Mouse (Mus musculus) ES-Bruce4 (cell line): ENCODE data around the gene Dmwd. TPM values are rescaled to one million over a fixed set of nuclear protein-coding genes. Genes with fewer than 3 reads are reported as not detected.
A peak's percentile ranks its signal among the peaks of the same experiment; 100 is the strongest.
"Not testable (repeated sequence)": the region's sequence is repeated elsewhere in the genome, so short reads cannot be mapped to it uniquely, and the experiment has no call there.

ENCODE experiments used
- H3K27ac ChIP-seq: 2 replicates; pipeline ENCODE4 v1.5.1; 2012; ENCODE audit warnings: low read length, inconsistent platforms; ENCODE audit not compliant: insufficient read depth
- H3K27me3 ChIP-seq: 2 replicates; pipeline ENCODE4 v1.6.1; 2012; ENCODE audit warnings: mild to moderate bottlenecking, low read length, inconsistent platforms; ENCODE audit not compliant: control insufficient read depth, poor library complexity, insufficient read depth, severe bottlenecking
- H3K36me3 ChIP-seq: 2 replicates; pipeline ENCODE4 v1.6.1; 2012; ENCODE audit warnings: inconsistent platforms, mild to moderate bottlenecking, low read length, moderate library complexity; ENCODE audit not compliant: control insufficient read depth, poor library complexity, insufficient read depth, severe bottlenecking
- H3K4me1 ChIP-seq: one replicate; pipeline ENCODE4 v1.8.1; 2011; ENCODE audit warnings: low read length; ENCODE audit not compliant: control insufficient read depth, insufficient read depth
- H3K4me3 ChIP-seq: 2 replicates; pipeline ENCODE4 v1.5.1; 2011; ENCODE audit warnings: low read depth, mild to moderate bottlenecking, low read length
- H3K9ac ChIP-seq: 2 replicates; pipeline ENCODE4 v1.6.1; 2012; ENCODE audit warnings: low read depth, mild to moderate bottlenecking, inconsistent platforms; ENCODE audit not compliant: poor library complexity, severe bottlenecking
- H3K9me3 ChIP-seq: replicated peaks from 2 replicates; pipeline ENCODE4 v1.6.1; 2012; ENCODE audit warnings: mild to moderate bottlenecking, low read length, inconsistent platforms; ENCODE audit not compliant: control insufficient read depth, poor library complexity, insufficient read depth, severe bottlenecking
- CTCF ChIP-seq: IDR thresholded peaks from one replicate; pipeline ENCODE4 v1.8.1; 2011; ENCODE audit warnings: low read depth, low read length
- EP300 ChIP-seq: IDR thresholded peaks from 2 replicates; pipeline ENCODE4 v1.6.1; 2011; ENCODE audit warnings: low read depth, low read length; ENCODE audit not compliant: insufficient read depth
- POLR2A ChIP-seq: IDR thresholded peaks from one replicate; pipeline ENCODE4 v1.8.1; 2011; ENCODE audit warnings: low read length; ENCODE audit not compliant: insufficient read depth
- polyA plus RNA-seq: library from polyadenylated mRNA; stranded (reverse); fragments of >200 nt; gene quantifications from 2 replicates; pipeline ENCODE4 v1.2.4, GENCODE M21; 2011; ENCODE audit warnings: low read depth; ENCODE audit not compliant: missing spikeins, insufficient read depth, insufficient read length

Dmwd gene
- polyA plus RNA-seq, 1 experiment: 45.1 TPM

DNA sequence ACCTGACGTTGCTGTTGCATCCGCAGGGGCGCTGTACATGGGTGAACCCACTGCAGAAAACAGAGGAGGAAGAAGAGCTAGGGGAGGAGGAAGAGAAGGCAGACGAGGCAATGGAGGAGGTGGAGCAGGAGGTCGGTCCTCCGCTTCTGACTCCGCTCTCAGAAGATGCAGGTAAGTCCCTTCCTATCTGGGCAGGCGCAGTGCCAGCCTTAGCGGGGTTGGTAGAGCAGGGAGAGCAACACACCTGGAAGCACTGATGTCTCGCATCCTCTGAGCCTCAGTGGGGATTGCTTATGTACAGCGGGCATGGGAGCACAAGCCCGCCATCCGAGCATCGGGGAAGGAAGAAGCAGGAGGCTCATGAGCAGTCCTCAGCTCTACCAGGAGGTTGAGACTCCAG is 9.0 kb upstream of the Dmwd start:
- H3K9me3 ChIP-seq: no peaks in the 10 kb centered on the region
- no peaks in the 10 kb centered on the region for H3K27me3 ChIP-seq
- H3K9ac ChIP-seq: no peak overlapping the region
- TF ChIP-seq EP300: no peak
- TF ChIP-seq POLR2A: no peak
- no peak overlapping the region for H3K27ac ChIP-seq
- H3K4me3 ChIP-seq: no peak overlapping the region
- H3K4me1 ChIP-seq: no peaks in the 10 kb centered on the region
- H3K36me3 ChIP-seq: no peaks in the 10 kb centered on the region

DNA sequence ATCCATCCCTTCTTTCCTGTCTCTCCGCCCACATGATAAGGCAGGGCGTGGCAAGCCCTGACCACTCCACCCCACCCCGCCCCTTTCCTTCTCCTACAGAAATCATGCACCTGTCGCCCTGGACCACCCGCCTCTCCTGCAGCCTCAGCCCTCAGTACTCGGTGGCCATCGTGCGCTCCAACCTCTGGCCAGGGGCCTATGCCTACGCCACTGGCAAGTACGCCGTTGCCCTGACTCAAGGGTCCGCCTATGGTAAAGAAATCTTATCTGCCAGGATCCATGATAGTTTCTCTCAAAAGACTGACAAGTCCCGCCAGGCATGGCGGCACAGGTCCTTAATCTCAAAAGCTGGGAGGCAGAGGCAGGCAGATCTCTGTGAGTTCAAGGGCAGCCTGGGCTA is 8.1 kb upstream of the Dmwd start:
- H3K9ac ChIP-seq: no peak overlapping the region
- H3K27me3 ChIP-seq: no peaks in the 10 kb centered on the region
- no peak for TF ChIP-seq POLR2A
- no peak for TF ChIP-seq EP300
- no peak for TF ChIP-seq CTCF
- H3K9me3 ChIP-seq: no peaks in the 10 kb centered on the region
- H3K27ac ChIP-seq: no peak overlapping the region
- H3K4me1 ChIP-seq: no peaks in the 10 kb centered on the region
- peak overlapping the region; percentile 34 for H3K4me3 ChIP-seq
- no peaks in the 10 kb centered on the region for H3K36me3 ChIP-seq

DNA sequence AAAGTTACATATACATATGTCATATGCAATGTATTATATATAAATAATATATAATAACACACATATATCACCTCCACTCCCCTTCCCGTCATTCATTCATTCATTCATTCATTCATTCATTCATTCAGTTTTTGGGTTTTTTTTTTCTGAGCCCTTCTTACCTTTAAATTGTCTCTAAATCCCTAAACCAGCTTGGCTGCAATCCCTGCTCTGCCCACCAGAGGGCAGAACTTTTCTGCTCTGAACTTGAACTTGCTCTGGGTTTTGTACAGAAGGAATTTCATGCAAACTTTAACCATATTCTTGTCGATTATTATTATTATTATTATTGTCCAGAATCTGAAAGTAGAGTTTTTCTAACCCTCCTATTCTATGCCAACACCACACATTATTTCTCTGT is 7.3 kb upstream of the Dmwd start:
- TF ChIP-seq EP300: no peak
- peak; percentile 41 for TF ChIP-seq CTCF
- TF ChIP-seq POLR2A: no peak
- no peaks in the 10 kb centered on the region for H3K4me1 ChIP-seq
- no peak overlapping the region for H3K4me3 ChIP-seq
- no peaks in the 10 kb centered on the region for H3K36me3 ChIP-seq
- H3K27ac ChIP-seq: no peak overlapping the region
- no peaks in the 10 kb centered on the region for H3K27me3 ChIP-seq
- no peaks in the 10 kb centered on the region for H3K9me3 ChIP-seq
- no peak overlapping the region for H3K9ac ChIP-seq

- Histone ChIP-seq H3K4me3 (no peak overlapping the region), H3K36me3 (no peaks in the 10 kb centered on the region), H3K27ac (no peak overlapping the region), H3K4me1 (no peaks in the 10 kb centered on the region), H3K9ac (no peak overlapping the region), H3K9me3 (no peaks in the 10 kb centered on the region), H3K27me3 (no peaks in the 10 kb centered on the region)
- TF ChIP-seq EP300: no peak
- TF ChIP-seq POLR2A: no peak
- peak; percentile 85 for TF ChIP-seq CTCF
Measured at GRCm38 (mm10) chr7:19069500-19069899, 6.5 kb upstream of the Dmwd start.

DNA sequence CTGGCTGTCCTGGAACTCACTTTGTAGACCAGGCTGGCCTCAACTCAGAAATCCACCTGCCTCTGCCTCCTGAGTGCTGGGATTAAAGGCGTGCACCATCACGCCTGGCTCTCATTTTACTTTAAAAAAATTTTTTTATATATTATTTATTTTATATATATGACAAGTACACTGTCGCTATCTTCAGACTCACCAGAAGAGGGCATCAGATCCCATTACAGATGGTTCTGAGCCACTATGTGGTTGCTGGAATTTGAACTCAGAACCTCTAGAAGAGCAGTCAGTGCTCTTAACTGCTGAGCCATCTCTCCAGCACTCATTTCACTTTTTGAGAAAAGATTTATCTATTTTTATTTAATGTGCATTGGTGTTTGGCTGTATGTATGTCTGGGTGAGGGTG is 5.0 kb upstream of the Dmwd start:
- H3K4me1 ChIP-seq, H3K27ac ChIP-seq, H3K9me3 ChIP-seq, H3K27me3 ChIP-seq, H3K9ac ChIP-seq, H3K4me3 ChIP-seq, H3K36me3 ChIP-seq: not testable (repeated sequence)

DNA sequence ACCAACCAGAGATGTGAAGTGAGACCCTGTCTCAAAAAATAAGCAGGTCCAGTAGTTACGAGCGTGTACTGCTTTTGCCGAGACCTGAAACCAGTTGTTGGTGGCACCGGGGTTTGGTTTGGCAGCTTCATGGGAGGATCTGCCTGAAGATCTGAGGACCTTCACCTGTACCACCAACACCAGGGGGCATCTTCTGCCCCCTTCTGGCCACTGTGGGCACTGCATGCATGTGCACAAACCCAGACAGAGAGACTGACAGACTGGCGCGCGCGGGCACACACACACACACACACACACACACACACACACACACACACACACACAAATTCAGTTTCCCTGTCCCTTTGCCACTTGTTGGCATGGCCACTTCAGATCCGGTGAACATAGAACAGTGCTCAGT is 2.5 kb upstream of the Dmwd start:
- H3K27me3 ChIP-seq: no peaks in the 10 kb centered on the region
- no peaks in the 10 kb centered on the region for H3K4me1 ChIP-seq
- H3K9ac ChIP-seq: no peak overlapping the region
- no peak overlapping the region for H3K27ac ChIP-seq
- no peaks in the 10 kb centered on the region for H3K9me3 ChIP-seq
- H3K4me3 ChIP-seq: no peak overlapping the region
- H3K36me3 ChIP-seq: peaks cover 3% of the 10 kb centered on the region
- TF ChIP-seq CTCF (peak; percentile 83), EP300 (no peak)
